Mouse (Mus musculus): ENCODE data around the gene Dap. TPM values are rescaled to one million over a fixed set of nuclear protein-coding genes. Genes with fewer than 3 reads are reported as not detected.

Gene Dap
- polyA plus RNA-seq, 1 experiment from 2014 or later, result 35.2 TPM

GRCm38 (mm10) chr15:31240181-31240580, 16.1 kb downstream of the Dap start:
- Histone ChIP-seq H3K9me3 (peaks cover 6% of the 10 kb centered on the region), H3K4me3 (no peak overlapping the region), H3K9ac (no peak overlapping the region), H3K4me1 (replicated peaks) (no peaks in the 10 kb centered on the region), H3K27ac (no peak overlapping the region), H3K27me3 (no peaks in the 10 kb centered on the region), H3K36me3 (peaks cover 12% of the 10 kb centered on the region), H3K4me2 (no peak overlapping the region)
- WGBS, result 94% methylated on average over 4 of the region's 4 CpGs
- ATAC-seq (ENCODE audit: low FRiP score), result 0 out of 2 replicates have a peak, but pooled peaks have one; percentile 19

DNA sequence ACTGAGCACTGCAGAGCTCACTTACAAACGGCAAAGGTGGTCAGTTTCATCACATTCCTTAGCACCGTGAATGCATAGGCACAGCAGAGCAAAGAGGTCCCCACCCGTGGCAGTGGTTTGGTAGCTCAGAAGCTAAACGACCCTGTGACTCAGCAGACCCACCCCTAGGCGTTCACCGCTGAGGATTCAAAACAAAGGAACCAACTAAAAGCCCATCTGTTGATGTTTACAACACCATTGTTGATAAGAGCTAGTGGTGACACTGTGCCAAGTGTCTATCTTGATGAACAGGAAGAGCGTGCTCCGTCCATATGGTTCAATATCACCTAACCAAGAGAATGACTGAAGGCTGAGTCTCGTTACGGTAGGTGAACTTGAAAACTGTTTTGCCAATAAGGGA, 19.1 kb downstream of the Dap start:
- 78% methylated on average over 10 of the region's 10 CpGs for WGBS
- ATAC-seq (ENCODE audit: low FRiP score), result no peak
- no peak overlapping the region for H3K4me3 ChIP-seq
- peaks cover 7% of the 10 kb centered on the region for H3K36me3 ChIP-seq
- no peak overlapping the region for H3K27ac ChIP-seq
- peaks cover 6% of the 10 kb centered on the region for H3K9me3 ChIP-seq
- H3K9ac ChIP-seq, result no peak overlapping the region
- H3K4me1 ChIP-seq (replicated peaks), result peaks cover 13% of the 10 kb centered on the region
- H3K4me2 ChIP-seq, result no peak overlapping the region
- H3K27me3 ChIP-seq, result no peaks in the 10 kb centered on the region

DNA sequence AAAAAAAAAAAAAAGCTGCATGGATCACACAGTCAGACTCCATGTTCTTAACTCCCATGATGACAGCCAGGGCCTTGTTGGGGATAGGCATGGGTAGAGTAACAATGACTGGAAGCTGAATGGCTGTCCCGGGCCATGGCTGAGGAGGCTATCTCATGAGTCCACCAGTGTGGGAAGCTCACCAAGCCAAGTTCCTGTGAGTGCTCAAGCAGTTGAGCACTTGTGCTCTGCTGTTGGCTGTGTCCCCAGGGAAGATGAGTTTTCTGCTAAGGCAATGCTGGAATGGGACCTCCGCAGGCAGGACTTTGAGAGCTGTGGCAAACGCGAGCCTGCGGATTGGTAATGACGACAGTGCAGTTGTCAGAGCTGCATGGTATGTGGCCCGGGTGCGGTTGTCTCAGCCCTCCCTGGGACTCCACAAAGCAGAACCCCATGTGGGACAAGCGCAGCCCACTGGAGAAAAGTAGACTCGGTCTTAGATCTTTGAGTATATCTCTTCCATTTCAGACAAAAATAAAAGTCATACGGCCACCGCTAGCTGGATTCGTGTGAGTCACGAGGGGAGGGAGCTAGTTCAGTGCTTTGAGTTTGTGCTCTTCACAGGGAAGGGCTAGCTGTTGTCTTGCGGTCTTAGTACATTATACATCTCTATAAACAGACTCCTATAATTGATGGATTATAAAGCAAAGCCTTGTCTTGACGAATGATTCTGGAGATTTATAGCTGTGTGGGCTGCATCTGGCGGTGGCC, 20.8 kb downstream of the Dap start:
- WGBS, result 93% methylated on average over 17 of the region's 17 CpGs
- Histone ChIP-seq H3K9ac (no peak overlapping the region), H3K36me3 (peaks cover 7% of the 10 kb centered on the region), H3K27me3 (no peaks in the 10 kb centered on the region), H3K4me3 (no peak overlapping the region), H3K4me1 (replicated peaks) (peaks cover 13% of the 10 kb centered on the region), H3K9me3 (peaks cover 6% of the 10 kb centered on the region), H3K4me2 (no peak overlapping the region), H3K27ac (no peak overlapping the region)
- ATAC-seq (ENCODE audit: low FRiP score), result no peak

- H3K36me3 ChIP-seq, result peaks cover 7% of the 10 kb centered on the region
- H3K27me3 ChIP-seq, result no peaks in the 10 kb centered on the region
- 84% methylated on average over 9 of the region's 9 CpGs for WGBS
- no peak overlapping the region for H3K4me3 ChIP-seq
- peaks cover 6% of the 10 kb centered on the region for H3K9me3 ChIP-seq
- H3K4me1 ChIP-seq (replicated peaks), result peaks cover 19% of the 10 kb centered on the region
- no peak overlapping the region for H3K4me2 ChIP-seq
- no peak overlapping the region for H3K9ac ChIP-seq
- ATAC-seq (ENCODE audit: low FRiP score), result no peak
- H3K27ac ChIP-seq, result no peak overlapping the region
Measured at GRCm38 (mm10) chr15:31245934-31246333, 21.8 kb downstream of the Dap start.

DNA sequence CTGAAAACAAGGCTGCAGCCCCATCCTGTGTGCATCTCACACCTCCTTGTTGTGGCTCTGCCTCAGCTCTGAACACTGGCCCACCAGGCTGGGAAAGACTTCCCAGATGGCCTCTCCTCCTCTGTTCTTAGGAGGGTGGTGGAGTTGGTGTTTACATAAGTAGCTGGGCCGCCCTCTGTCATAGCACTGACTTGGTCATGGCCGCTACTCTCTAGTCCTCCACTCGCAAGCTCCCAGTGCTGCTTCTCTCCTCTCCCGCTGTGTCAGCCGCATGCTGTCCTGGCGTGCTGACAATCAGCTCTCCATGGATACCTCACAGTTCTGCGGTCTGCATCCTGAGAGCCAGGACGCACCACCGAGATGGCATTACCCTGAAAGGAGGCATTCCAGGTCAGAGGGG, 22.9 kb downstream of the Dap start:
- ATAC-seq (ENCODE audit: low FRiP score), result 0 out of 2 replicates have a peak, but pooled peaks have one; percentile 14
- 45% methylated on average over 9 of the region's 9 CpGs for WGBS

GRCm38 (mm10) chr15:31248882-31249281, 24.8 kb downstream of the Dap start:
- H3K4me2 ChIP-seq, result no peak overlapping the region
- ATAC-seq (ENCODE audit: low FRiP score), result no peak
- WGBS, result 76% methylated on average over 7 of the region's 7 CpGs

More for the DNA sequence above, 22.9 kb downstream of the Dap start:
- 0 out of 2 replicates have a peak, but pooled peaks cover 2% of the 10 kb centered on the region for H3K9me3 ChIP-seq
- no peaks in the 10 kb centered on the region for H3K27me3 ChIP-seq
- H3K9ac ChIP-seq, result no peak overlapping the region
- no peak overlapping the region for H3K27ac ChIP-seq
- peaks cover 19% of the 10 kb centered on the region for H3K4me1 ChIP-seq (replicated peaks)
- peaks cover 2% of the 10 kb centered on the region for H3K36me3 ChIP-seq
- no peak overlapping the region for H3K4me3 ChIP-seq
- no peak overlapping the region for H3K4me2 ChIP-seq

DNA sequence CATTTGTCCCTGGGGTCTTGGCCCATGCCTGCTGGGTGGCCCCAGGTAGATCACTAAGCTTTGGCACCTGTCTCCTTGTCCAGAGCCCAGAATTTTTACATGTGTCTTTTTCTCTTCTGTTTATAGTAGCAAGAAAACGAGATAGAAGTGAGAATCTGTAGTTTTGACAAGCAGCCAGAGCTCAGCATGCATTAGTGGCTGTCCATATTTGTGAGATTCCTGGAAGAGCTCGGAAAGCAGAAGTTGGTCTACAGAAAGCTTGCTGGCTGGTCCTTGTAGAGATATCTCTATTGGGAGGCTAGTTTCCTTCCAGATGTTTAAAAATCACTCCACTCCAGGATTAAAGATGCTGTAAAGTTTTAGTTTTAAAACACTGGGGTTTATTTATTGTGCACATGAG, 25.9 kb downstream of the Dap start:
- Histone ChIP-seq H3K36me3 (no peaks in the 10 kb centered on the region), H3K27ac (no peak overlapping the region), H3K4me3 (no peak overlapping the region), H3K9me3 (no peaks in the 10 kb centered on the region), H3K27me3 (no peaks in the 10 kb centered on the region), H3K4me1 (replicated peaks) (peaks cover 22% of the 10 kb centered on the region), H3K4me2 (no peak overlapping the region), H3K9ac (no peak overlapping the region)
- 80% methylated on average over 2 of the region's 2 CpGs for WGBS
- no peak for ATAC-seq (ENCODE audit: low FRiP score)

More at GRCm38 (mm10) chr15:31248882-31249281, 24.8 kb downstream of the Dap start:
- no peak overlapping the region for H3K4me3 ChIP-seq
- H3K27ac ChIP-seq, result no peak overlapping the region
- H3K9ac ChIP-seq, result no peak overlapping the region
- no peaks in the 10 kb centered on the region for H3K27me3 ChIP-seq
- H3K4me1 ChIP-seq (replicated peaks), result peaks cover 20% of the 10 kb centered on the region
- no peaks in the 10 kb centered on the region for H3K36me3 ChIP-seq
- no peaks in the 10 kb centered on the region for H3K9me3 ChIP-seq

DNA sequence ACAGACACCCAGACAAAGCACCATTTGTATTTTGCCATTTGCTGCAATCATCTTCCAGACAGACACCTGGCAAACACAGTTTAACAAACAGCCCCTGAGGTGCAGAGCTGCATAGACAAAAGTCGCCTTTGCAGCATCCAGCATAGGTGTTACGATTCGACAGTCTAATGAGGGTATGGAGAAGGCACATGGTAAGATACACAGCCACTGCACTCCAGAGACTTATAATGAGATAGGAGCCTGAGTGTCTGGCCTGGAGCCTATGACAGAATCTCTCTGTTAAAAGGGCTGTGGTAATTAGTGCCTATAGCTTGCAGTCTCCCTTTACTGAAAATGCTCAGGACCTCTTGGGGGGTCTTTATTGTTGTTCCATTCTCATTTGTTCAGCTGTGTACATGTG, 26.6 kb downstream of the Dap start:
- Histone ChIP-seq H3K4me1 (replicated peaks) (peaks cover 22% of the 10 kb centered on the region), H3K9me3 (no peaks in the 10 kb centered on the region), H3K9ac (no peak overlapping the region), H3K4me3 (no peak overlapping the region), H3K27ac (no peak overlapping the region; the same call in none of the 2 replicates), H3K4me2 (no peak overlapping the region), H3K36me3 (no peaks in the 10 kb centered on the region), H3K27me3 (no peaks in the 10 kb centered on the region)
- ATAC-seq (ENCODE audit: low FRiP score), result peak; percentile 56; the same call in 1 of the 2 replicates
- WGBS, result 53% methylated on average over 3 of the region's 3 CpGs

DNA sequence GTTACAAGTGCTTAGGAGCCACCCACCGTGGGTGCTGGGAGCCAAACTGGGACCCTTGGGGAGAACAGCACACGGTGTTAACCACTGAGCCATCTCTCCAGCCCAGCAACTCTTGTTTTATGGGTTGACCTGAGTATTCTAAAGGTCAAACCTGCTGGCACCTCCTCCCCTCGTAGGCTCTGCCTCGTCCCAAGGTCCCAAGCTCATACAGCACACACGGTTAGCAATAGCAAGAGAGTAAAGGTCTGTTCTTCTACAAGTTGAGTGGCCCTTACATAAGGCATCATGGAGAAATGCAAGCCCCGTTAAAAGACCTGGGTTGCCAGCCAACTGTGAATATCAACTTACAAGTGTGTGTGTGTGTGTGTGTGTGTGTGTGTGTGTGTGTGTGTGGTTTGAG, 27.1 kb downstream of the Dap start:
- WGBS, result 91% methylated on average over 6 of the region's 6 CpGs

GRCm38 (mm10) chr15:31252590-31253311, 28.6 kb downstream of the Dap start:
- no peak overlapping the region for H3K4me3 ChIP-seq

More for the DNA sequence above, 27.1 kb downstream of the Dap start:
- Histone ChIP-seq H3K27ac (no peak overlapping the region; the same call in 1 of the 2 replicates), H3K4me2 (no peak overlapping the region), H3K9me3 (no peaks in the 10 kb centered on the region), H3K36me3 (no peaks in the 10 kb centered on the region), H3K4me1 (replicated peaks) (peaks cover 22% of the 10 kb centered on the region), H3K4me3 (no peak overlapping the region), H3K9ac (no peak overlapping the region), H3K27me3 (no peaks in the 10 kb centered on the region)
- peak; percentile 7; the same call in 1 of the 2 replicates for ATAC-seq (ENCODE audit: low FRiP score)

GRCm38 (mm10) chr15:31253380-31253779, 29.3 kb downstream of the Dap start:
- Histone ChIP-seq H3K9me3 (no peaks in the 10 kb centered on the region), H3K27ac (no peak overlapping the region), H3K36me3 (no peaks in the 10 kb centered on the region), H3K9ac (no peak overlapping the region), H3K4me3 (no peak overlapping the region), H3K27me3 (no peaks in the 10 kb centered on the region), H3K4me1 (replicated peaks) (peaks cover 11% of the 10 kb centered on the region), H3K4me2 (no peak overlapping the region)
- 73% methylated on average over 8 of the region's 8 CpGs for WGBS
- no peak for ATAC-seq (ENCODE audit: low FRiP score)

More at GRCm38 (mm10) chr15:31252590-31253311, 28.6 kb downstream of the Dap start:
- H3K36me3 ChIP-seq, result no peaks in the 10 kb centered on the region
- ATAC-seq (ENCODE audit: low FRiP score), result no peak
- H3K27ac ChIP-seq, result no peak overlapping the region
- H3K4me1 ChIP-seq (replicated peaks), result peaks cover 14% of the 10 kb centered on the region
- no peak overlapping the region for H3K9ac ChIP-seq
- no peaks in the 10 kb centered on the region for H3K27me3 ChIP-seq
- WGBS, result 74% methylated on average over 16 of the region's 16 CpGs
- no peak overlapping the region for H3K4me2 ChIP-seq
- H3K9me3 ChIP-seq, result no peaks in the 10 kb centered on the region

- Histone ChIP-seq H3K27me3 (no peaks in the 10 kb centered on the region), H3K9ac (no peak overlapping the region), H3K4me1 (replicated peaks) (peaks cover 11% of the 10 kb centered on the region), H3K27ac (no peak overlapping the region), H3K9me3 (no peaks in the 10 kb centered on the region), H3K4me2 (no peak overlapping the region), H3K4me3 (no peak overlapping the region), H3K36me3 (no peaks in the 10 kb centered on the region)
- no peak for ATAC-seq (ENCODE audit: low FRiP score)
- 85% methylated on average over 4 of the region's 4 CpGs for WGBS
Measured at GRCm38 (mm10) chr15:31253963-31254362, 29.8 kb downstream of the Dap start.
